Mouse (Mus musculus): Measurements from ENCODE around the gene Fn3krp.

The Fn3krp gene

DNA sequence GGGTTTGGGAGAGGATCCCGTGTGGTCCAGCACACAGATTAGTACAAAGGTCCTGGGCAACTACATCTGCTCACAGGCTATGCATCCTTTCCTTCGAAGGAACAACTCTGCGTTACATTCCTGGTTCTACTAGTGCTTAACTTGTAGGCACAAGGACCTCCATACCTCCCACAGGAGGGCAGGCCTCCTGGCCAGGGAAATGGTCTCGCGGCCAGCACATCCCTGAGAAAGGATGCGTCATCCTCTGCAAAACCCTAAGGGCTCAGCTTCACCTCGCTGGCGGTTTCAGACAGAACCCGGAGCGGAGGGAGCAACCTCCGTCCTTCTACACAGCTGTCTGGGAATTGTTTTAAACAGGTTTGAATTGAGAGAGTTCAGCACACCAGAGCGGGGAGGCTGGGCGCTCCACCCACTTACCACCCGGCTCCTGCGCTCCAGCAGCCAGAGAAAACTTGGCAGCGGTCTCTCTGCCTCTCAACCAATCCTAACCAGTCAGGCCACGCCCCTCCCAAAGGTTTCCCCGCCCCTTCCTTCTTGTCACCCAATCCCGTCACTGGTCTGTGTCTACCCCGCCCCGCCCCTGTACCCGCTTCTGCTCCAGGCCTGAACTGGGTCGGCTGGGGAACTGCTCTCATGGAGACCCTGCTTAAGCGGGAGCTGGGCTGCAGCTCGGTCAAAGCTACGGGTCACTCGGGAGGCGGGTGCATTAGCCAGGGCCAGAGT, at the start of gene Fn3krp:
Fn3krp (plus strand) TSS at position 572 of the 723 bp plus-strand sequence.
- DNase-seq (ENCODE audit: low spot score in 2 of 2) = peak; percentile 98 to 99

DNA sequence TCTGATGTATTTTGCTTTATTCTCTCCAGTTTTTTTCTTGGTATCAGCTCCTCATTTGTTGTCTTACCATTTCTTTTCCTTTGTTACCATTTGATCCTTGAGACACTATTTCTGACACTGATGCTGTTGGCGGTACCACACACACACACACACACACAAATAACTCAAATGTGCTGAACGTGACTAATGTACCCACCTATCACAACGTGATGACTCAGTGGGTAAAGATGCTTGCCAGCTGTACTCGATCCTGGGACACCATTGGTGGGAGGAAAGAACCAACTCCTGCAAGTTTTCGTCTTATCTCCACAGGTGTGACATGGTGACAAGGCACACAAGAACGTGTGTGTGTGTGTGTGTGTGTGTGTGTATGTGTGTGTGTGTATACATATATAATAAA, 47.9 kb upstream of the Fn3krp start:
- DNase-seq (ENCODE audit: low spot score in 2 of 2) = no peak

DNA sequence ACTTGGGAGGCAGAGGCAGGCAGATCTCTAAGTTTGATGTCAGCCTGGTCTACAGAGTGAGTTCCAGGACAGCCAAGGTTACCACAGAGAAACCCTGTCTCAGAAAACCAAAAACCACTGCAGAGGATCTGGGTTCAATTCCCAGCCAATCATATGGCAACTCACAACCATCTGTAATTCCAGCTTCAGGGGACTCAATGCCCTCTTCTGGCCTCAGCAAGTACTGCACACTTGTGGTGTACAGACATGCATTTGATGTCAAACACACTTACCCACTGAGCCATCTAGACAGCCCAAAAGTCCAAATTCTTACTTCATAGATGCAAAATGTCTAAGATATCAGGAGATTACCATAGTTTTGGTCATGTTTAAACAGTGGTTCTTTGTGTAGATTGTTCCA, 42.6 kb upstream of the Fn3krp start:
- DNase-seq (ENCODE audit: low spot score in 2 of 2) = no peak

DNA sequence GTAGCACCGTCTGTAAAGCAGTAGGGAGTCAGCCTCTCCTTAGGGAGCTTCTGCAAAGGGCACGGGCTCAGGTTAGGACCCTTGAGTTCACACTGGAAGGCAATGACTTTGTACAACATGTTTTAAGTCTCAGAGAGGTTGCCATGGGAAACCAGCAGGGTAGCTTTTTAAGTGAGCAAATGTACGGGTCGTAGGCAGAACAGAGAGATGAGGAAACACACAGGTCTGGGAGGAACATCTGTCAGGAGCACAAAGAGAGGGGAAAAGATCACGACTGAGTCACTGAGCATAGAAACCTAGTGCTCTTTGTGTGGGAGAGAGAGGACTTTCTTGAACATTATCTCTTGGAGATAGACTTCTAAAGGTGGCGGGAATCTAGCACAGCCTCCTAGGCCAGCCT, 40.9 kb upstream of the Fn3krp start:
- DNase-seq (ENCODE audit: low spot score in 2 of 2) = no peak

DNA sequence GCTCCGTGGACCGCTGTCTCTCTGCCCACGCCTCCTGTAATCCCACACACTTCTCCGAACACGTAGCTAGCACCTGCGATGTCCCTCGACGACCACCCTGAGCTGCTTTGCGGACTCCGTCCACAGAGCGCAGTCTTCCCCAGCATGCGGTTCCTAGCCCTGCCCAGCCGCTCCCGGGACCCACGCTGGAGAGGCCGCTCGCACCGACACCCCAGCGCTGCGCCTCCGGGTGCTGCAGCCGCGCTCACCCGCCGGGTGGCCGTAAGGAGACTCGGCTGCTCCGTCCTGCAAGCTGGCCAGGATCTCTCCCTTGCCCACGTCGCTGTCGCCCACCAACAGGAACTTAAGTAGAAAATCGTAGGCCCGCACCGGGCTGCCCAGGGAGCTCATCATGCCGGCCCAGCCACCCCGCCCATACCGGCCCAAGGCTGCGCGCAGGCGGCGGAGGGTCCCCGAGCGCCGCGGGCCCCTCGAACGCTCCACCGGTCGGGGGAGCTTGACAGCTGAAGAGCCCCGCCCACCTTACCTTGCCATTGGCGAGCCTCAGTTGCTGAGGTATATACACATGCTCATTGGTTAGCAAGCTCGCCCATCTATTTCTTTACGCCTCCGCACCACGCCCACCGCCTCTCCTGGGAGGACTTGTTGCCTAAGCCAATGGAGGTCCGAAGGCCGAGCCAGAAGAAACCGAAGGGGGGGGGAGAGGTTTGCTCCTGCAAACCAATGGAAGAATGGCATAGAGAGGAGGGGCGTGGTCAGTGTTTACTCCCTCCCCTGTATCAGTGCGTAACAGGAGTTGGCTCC, 33.2 kb upstream of the Fn3krp start, which contains the start of gene Rab40b:
Rab40b (minus strand) TSS at position 502 of the 804 bp plus-strand sequence.
- peak; percentile 93 to 98 for DNase-seq (ENCODE audit: low spot score in 2 of 2)

DNA sequence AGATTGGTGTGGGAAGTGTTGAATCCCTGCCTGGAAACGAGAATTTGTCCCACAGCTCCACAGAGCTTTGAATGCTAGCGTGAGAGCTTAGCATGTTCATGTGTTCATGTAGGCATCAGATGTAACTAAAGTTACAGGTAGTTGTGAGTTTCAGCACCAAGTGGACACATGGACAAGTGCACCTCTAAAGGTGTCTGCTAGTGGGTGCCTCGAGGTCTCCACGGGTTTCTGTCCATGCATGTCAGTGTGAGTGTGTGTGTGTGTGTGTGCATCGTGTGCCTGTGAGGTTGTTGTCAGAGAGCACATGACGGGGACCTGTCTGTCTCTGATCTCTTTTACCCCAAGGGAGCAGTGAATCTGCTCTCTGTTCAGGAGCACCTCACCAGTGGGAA, 32.7 kb upstream of the Fn3krp start:
- no peak for DNase-seq (ENCODE audit: low spot score in 2 of 2)

DNA sequence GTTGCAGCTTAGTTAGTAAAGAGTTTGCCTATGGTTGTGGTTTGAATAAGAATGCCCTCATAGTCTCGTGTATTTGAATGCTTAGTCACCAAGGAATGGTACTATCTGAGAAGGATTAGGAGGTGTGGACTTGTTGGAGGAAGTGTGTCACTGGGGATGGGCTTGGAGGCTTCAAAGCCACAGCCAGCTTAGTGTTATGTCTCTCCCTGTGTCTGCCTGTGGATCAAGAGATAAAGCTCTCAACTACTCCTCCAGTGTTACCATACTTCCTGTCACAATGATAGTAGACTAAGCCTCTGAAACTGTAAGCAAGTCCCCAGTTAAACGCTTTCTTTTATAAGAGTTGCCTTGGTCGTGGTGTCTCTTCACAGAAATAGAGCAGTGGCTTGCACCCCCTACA, 30.4 kb upstream of the Fn3krp start:
- DNase-seq (ENCODE audit: low spot score in 2 of 2) = no peak

DNA sequence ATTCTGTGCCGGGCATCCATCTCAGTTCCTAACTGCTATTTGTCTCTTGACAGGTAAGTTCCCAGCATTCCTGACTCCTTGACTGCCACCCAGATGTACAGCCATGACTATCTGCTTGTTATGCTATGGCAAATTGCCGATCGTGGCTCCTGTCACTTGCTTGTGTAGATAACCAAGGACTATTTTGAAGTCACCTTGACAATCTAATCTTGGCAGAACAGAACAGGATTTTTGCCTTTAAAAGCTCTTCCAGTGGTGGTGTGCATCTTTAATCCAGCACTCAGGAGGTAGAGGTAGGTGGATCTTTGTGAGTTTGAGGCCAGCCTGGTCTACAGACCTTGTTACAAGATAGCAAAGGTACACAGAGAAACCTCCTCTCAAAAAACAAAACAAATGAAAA, 28.8 kb upstream of the Fn3krp start:
- DNase-seq (ENCODE audit: low spot score in 2 of 2) = no peak

DNA sequence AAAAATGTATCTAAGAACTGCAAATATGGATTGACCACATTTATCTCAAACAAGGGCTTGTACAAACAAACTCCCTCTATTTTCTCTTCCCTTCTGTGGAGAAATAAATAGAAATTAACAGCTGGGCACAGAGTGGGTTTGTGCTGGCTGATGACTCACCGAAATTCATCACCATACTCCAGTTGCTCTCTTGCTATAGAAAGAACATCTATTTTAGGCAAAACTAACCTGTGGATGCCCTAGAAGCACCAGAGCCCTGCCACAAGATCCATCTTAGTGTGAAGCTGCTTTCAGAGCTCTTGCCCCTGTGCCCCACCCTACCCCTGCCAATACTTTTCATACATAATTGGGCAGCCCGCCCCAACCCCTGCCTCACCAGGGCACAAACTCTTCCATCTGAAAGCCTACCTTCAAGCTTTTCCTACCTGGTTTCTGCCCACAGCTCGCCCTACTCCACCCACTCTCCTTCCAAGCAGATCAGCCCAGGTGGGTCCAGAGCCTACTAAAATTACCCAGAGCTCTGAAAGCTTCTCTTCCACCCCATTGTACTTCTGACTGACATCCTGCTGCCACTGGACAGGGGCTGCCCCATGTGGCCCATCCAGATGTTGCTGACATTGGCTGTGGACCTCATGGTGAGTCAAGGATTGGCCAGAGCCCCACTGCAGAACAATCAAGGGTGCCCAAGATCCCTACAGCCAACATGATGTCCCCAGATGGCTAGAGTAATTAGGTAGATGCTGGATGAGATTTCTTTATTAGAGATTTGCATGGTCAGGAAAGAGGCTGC, 13.6 kb upstream of the Fn3krp start:
- no peak for DNase-seq (ENCODE audit: low spot score in 2 of 2)

DNA sequence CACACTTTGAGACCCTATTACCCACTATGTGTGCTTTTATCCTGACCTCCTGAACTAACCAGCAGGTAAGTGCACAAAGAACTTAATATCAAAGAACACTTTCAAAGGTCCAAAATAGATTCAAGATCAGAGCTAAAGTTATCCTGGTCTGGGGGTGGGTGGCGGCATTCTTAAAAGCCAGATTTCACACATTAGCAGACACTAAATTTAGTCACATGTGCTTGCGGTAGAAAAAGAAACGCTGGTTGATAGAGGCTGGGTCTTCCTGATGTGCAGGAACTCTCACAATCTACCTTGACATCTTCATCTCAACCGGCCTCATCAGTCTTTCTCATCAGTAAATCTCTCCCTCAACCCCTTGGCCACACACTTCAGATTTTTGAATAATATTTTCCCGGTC, 6.4 kb upstream of the Fn3krp start:
- DNase-seq (ENCODE audit: low spot score in 2 of 2) = no peak

DNA sequence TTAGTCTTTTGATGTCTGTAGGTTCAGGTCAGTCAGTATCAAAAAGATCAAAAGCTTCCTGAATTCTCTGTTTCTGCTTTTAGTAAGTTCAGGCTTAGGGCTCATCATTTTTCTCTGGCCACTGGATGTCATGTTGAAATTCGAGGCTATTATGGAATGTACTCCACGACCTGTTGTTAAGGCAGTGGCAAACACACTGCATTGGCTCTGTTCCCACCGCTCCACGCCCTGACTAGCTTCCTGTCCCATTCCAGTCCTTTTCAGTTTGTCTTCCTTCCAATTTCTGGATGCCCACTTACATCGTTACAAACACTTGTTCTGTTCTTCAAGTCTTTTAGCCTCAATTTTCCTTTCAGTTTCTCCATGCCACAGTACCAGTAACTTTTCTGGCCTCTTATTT, 5.8 kb upstream of the Fn3krp start:
- DNase-seq (ENCODE audit: low spot score in 2 of 2) = no peak

DNA sequence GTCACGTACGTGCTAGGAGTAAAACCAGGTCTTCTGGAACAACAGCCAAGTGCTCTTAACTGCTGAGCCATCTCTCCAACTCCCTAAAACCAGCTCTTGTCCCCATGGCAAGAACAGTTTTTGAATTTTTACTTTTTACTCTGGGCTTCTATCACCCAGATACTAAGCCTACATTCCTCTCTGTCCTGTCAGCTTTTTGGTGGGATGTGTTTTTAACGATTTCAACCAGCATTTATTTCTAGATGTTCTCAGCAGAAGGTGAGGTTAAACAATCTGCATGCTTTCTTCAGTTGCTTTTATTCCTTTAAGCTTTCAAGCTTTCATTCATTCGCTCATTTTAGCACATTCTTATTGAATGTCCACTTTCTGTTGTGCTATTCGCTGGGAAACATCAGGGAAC, 3.2 kb upstream of the Fn3krp start:
- no peak for DNase-seq (ENCODE audit: low spot score in 2 of 2)

DNA sequence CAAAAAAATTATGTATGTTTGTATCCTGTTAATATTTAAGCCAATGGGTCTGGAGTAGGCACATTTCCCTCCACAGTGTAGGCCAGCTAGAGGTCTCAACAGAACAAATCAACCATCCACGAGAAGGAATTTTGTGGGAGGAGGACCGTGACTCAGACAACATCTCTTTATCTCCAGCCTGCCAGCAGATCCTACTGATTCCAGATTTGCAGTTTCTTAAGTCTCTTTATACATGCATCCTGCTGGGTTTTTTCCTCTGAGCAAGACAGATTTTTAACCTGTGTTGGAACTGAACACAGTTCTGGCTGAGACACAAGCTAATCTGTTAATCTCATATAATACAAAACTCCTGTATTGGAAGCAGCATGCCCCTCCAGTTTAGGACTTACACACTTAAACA, 2.3 kb upstream of the Fn3krp start:
- DNase-seq (ENCODE audit: low spot score in 2 of 2) = no peak

DNA sequence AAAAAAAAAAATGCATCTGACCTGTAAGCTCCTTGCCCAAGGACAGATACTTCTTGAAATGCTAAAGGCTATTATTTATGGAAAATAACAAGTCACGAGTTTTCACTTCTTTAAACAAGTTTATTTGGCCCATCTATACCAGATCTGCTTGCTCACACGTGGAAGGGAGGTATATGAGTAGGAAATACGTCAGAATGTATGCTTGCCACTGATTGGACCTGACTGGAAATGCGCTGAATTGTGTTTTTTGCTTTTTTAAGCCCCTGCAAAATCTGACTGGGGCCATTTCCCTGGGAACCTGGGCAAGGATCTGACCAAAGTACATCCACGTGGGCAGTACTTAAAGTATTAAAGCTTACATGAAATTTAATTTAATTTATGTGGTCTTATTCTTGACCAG, 822 bp upstream of the Fn3krp start:
- DNase-seq (ENCODE audit: low spot score in 2 of 2) = no peak

DNA sequence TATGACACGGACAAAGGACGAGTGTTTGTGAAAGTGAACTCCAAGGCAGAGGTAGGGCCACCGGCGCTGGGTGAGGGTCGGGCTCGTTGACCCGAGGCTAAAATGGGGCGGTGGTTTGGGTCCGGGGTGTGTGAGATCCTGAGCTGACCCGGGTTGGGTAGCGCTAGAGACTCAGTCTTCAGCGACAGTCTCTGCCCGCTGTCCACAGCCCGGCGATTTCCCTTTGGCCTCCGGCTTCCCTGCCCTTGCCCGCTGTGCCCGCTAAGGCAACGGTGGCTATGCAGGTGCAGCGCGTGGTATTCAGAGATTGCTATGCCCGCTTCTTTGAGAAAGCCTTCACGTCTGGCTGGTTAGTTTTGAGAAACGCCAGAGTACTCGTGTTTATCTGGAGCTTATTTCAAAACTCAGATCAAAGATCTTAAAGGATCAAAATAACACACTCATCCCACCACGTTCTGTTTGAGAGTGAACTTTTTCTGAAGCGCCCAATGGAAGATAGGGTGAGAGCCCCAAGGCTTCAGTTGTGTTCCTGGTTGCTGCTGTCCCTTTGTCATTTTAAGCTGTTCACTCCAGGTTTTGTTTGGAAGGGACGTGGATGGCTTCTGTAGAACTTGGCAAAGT, 462 bp downstream of the Fn3krp start:
- no peak for DNase-seq (ENCODE audit: low spot score in 2 of 2)

DNA sequence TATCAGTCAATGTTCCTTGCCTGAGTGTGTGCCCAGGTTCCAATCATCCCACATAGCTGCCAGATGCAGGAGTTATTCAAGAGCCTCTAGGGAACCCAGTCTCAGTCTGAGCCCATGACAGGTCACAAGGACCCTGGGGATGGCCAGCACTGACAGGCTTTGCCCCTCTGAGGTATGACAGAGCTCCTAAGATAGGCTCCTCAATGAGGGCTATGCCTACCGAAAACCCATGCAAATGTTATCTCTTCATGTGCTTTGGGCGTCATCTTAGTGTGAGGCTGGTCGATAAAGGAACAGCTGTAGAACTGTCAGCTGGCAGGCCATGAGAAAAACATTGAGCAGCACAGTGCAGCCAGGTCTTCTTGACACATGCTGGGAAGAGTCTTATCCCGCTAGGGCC, 12.2 kb downstream of the Fn3krp start:
- DNase-seq (ENCODE audit: low spot score in 2 of 2) = no peak

DNA sequence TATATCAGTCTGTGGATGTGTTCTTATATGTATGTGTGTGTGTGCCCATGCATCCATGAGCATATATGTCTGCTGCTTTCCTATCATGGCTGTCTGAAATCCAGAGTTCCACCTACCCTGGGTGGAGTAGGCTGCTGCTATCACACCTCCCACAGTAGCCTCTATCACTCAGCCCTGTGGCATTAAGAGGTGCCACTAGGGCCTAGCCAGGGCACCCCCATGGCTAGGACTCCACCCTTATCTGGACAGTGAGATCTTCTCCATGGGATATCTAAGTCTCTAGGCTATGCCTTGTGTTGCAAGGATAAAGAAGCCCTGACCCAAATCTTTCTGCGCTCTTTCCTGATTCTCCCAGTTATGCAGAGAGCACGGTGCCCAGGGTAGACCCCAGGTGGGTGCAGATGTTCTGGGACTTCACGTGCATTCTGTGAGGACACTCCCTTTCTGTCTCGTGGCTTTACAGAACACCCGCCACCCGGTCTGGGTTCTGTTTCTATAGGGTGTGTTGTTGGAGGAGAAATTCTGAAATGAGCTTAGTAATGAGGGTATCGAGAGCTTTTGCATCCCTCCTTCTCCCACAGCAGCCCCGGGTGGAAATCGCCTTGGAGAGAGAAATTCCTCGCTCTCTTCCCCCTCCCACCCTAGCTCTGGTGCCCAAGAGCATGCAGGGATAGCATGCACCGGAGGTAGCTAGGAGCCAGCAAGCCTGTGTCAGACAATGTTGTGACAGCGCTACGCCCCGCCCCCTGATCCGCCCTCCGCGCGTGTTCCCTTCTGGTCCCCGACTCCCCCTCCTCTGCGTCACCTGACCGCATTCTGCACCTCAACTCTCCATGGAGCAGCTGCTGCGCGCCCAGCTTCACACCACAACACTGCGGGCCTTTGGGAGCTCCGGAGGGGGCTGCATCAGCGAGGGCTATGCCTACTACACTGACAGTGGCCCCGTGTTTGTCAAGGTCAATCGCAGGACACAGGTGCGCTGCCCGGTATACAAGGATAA, 13.3 kb downstream of the Fn3krp start, which contains the start of gene Fn3k:
Fn3k (plus strand) TSS at position 758 of the 1,000 bp plus-strand sequence.
- peak; percentile 90 to 93 for DNase-seq (ENCODE audit: low spot score in 2 of 2)

DNA sequence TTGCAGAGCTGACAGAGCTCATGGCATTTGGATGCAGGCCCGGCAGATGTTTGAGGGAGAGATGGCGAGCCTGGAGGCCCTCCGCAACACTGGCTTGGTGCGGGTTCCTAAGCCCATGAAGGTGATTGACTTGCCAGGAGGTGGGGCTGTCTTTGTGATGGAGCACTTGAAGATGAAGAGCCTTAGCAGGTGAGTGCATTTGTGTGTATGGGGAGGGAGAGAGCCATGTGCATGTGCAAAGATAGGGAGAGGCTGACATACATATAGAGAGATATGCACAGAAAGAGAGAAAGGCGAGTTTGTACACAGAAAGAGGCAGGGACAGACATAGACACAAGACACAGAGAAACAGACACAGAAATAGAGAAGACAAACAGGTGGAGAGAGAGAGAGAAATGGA, 16.0 kb downstream of the Fn3krp start:
- DNase-seq (ENCODE audit: low spot score in 2 of 2) = no peak

DNA sequence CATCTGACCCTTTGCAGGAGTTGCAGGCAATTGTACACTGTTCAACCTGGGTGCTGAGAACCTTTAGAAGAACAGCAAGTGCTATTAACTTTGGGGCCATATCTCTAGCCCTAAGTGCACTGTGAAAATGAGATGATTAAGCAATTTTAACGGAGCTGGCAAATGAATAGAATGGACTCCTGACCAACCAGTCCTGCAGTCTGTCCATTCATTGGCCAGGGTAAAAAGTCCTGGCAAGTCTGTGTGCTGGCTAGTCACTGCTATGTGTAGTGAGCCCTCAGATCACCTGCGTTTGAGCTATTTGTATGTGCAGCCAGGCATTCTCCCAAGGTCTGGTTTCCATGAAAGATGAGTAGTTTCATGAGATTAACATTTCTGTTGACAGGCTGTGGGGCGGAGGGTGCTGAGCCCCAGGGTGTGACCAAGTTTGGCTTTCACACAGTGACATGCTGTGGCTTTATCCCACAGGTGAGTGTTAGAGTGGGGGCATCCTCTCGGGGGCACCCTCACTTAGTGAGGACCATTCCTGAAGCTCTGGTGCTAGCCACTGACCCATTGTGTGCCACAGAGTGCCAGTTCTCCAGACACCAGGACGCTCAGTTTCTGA, 18.6 kb downstream of the Fn3krp start:
- no peak for DNase-seq (ENCODE audit: low spot score in 2 of 2)

DNA sequence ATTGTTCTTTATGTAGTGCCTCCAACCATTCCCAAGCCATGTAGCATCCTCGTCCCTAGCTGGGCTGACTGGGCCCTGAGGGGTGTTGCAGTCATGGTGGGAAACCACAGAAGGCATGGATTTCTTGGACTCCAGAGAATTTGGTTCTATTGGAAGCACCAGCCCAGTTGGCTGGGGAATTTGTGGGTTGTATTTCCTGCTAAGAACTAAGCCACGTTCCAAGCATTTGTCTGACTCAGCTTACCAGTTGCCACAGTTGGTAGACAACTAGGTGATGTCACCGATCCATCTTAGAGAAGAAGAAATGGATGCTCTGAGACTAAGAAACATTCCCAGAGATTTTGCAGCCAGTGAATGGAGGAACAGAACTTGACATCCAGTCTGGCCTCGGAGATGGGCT, 20.5 kb downstream of the Fn3krp start:
- DNase-seq (ENCODE audit: low spot score in 2 of 2) = no peak
